Mouse (Mus musculus): ENCODE measurements at regions not wholly inside any gene's neighbourhood (a gene's known extent, or its start where the extent isn't known, plus 50 kb on each side); places are given as distances from the start of the nearest gene placed in this dataset.

DNA sequence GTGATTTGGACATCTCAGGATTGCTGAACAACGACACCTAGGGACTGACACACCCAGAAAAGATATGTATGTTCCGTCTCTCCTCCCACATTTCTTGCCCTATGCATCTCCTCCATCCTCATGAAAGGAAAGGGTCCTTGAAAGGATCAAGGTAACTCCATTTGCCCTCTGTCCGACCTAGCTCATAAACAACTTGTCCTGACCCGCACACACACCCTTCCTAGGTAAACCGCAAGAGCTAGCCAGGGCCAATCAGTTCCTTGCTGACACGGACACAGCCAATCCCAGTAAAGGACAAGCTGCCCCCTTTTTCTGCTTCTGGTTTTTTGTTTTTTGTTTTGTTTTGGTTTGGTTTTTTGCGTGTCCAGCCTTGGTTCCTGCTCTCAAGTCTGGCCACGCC is 118.0 kb downstream of the Atp23 start:
- no peak overlapping the region for H3K4me3 ChIP-seq
- H3K4me1 ChIP-seq (replicated peaks): peaks cover 1% of the 10 kb centered on the region
- no peak overlapping the region for H3K27ac ChIP-seq (replicated peaks)
- WGBS: 93% methylated on average over 8 of the region's 8 CpGs
- H3K36me3 ChIP-seq: no peaks in the 10 kb centered on the region
- no peaks in the 10 kb centered on the region for H3K27me3 ChIP-seq
- H3K9me3 ChIP-seq: no peaks in the 10 kb centered on the region
- H3K4me2 ChIP-seq: no peak overlapping the region
- H3K9ac ChIP-seq: no peak overlapping the region
- ATAC-seq (ENCODE audit: low read depth): no peak

DNA sequence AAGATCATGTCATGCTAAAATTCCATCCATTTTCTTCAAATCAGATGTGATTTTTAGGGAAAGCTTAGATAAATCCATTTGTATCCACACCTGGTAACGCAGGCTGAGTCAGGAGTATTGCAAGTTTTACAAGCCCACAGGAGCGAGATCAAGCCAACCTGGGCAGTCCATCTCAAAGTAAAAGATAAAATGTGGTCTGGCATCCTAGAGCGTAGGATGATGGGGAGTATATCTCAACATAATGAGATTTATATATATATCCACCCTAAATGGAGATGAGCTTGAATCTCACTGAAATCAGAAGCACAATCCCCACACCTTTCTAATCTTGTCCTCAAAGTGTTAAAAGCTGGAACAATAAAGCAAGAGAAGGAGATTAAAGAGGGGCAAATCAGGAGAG is 124.6 kb downstream of the Atp23 start:
- ATAC-seq (ENCODE audit: low read depth): no peak
- Histone ChIP-seq H3K36me3 (no peaks in the 10 kb centered on the region), H3K4me2 (no peak overlapping the region), H3K9ac (no peak overlapping the region), H3K4me3 (no peak overlapping the region), H3K27ac (replicated peaks) (no peak overlapping the region), H3K4me1 (replicated peaks) (no peaks in the 10 kb centered on the region), H3K9me3 (no peaks in the 10 kb centered on the region), H3K27me3 (no peaks in the 10 kb centered on the region)
- 84% methylated on average over 3 of the region's 3 CpGs for WGBS

DNA sequence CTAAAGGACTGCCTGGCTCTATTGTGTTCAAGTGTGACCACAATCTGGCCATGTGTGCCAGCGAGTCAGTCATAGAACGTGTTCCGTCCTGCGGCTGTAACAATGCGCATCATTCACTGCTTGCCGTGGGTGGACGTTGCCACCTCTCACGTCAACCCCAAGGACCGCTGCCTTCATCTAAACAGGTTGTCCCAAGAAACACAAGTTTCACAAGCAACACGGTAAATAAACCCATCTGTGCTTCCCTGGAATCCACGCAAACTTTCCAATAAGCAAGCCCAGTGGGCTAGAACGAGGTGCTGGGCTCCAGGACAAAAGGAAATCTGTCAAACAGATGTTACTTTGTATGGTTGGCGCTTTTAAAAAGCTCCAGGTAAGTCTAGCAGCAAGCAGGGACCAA is 125.2 kb downstream of the Atp23 start:
- H3K36me3 ChIP-seq: no peaks in the 10 kb centered on the region
- no peak overlapping the region for H3K4me2 ChIP-seq
- no peaks in the 10 kb centered on the region for H3K27me3 ChIP-seq
- H3K27ac ChIP-seq (replicated peaks): no peak overlapping the region
- 85% methylated on average over 13 of the region's 13 CpGs for WGBS
- H3K4me1 ChIP-seq (replicated peaks): no peaks in the 10 kb centered on the region
- H3K9me3 ChIP-seq: no peaks in the 10 kb centered on the region
- H3K9ac ChIP-seq: no peak overlapping the region
- ATAC-seq (ENCODE audit: low read depth): no peak
- no peak overlapping the region for H3K4me3 ChIP-seq

DNA sequence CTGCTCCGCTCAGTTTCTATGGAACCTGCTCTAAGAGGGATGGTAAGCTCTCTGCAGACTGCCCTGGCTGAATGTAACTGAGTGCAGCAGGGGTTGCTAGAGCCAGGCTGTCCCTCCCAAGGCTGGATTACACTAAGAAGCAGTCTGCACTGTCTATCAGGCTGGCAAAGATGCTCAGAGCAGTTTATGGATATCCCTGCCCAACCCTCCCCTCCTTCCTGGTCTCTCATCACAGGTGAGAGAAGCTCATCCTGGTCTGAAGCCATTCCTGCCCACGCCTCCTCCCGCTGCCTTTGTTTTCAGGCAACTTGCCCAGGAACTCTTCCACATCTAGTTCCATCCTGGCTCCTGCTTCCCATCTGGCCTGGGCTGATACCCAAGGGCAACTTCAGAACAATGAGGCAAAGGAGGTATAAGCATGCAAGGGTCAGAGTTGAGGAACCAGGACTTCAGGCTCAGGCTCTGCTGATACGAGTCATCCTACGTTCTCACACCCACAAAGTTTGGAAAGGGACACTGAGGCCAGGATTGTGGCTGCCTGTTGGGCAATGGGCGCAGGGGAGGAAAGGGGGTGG is 130.6 kb downstream of the Atp23 start:
- Histone ChIP-seq H3K27ac (replicated peaks) (no peak overlapping the region), H3K9ac (no peak overlapping the region), H3K4me3 (no peak overlapping the region), H3K9me3 (no peaks in the 10 kb centered on the region), H3K27me3 (no peaks in the 10 kb centered on the region), H3K4me2 (no peak overlapping the region), H3K36me3 (no peaks in the 10 kb centered on the region), H3K4me1 (replicated peaks) (no peaks in the 10 kb centered on the region)
- ATAC-seq (ENCODE audit: low read depth): no peak
- WGBS: 88% methylated on average over 6 of the region's 6 CpGs

DNA sequence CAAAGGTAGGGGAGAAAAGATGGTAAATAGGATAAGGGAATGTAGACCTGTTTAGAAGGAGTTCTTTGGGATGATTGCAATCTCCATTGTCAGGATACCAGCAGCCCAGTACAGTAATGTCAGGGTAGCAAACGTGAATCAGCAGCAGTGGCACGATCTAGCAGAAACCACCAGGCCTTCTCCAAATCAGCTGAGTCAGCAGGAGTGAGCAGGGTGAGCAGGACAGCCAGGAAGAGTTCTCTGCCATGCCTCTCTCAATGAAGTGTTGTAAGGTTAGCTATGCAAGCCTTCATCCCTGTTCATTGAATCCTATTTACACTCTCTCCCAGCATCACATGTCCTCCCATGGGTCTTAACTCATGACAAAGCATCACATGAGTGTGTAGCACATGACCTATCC is 135.5 kb downstream of the Atp23 start:
- ATAC-seq (ENCODE audit: low read depth): no peak
- 84% methylated on average over 2 of the region's 2 CpGs for WGBS
- no peaks in the 10 kb centered on the region for H3K36me3 ChIP-seq

DNA sequence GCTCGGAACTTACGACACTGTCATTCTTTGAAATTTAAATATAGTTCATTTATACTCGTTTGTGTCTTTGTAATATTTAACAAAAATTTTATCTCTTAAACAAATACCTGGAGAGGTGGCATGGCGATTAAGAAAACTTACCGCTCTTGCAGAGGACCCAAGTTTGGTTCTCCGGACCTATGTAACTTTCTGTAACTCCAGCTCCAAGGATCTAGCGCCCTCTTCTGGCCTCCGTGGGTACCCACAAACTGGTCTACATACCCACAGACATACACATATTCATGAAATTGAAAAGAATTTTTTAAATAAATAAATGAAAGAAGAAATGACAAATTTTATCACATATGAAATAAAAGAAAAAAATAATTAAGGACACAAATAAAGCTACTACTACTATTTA is 136.4 kb downstream of the Atp23 start:
- Histone ChIP-seq H3K4me3 (no peak overlapping the region), H3K9me3 (no peaks in the 10 kb centered on the region), H3K27ac (replicated peaks) (no peak overlapping the region), H3K27me3 (no peaks in the 10 kb centered on the region), H3K4me2 (no peak overlapping the region), H3K4me1 (replicated peaks) (no peaks in the 10 kb centered on the region), H3K36me3 (no peaks in the 10 kb centered on the region), H3K9ac (no peak overlapping the region)
- no peak for ATAC-seq (ENCODE audit: low read depth)
- 76% methylated on average over 8 of the region's 8 CpGs for WGBS

More for the DNA sequence above, 135.5 kb downstream of the Atp23 start:
- no peaks in the 10 kb centered on the region for H3K27me3 ChIP-seq
- H3K27ac ChIP-seq (replicated peaks): no peak overlapping the region
- no peak overlapping the region for H3K9ac ChIP-seq
- no peaks in the 10 kb centered on the region for H3K4me1 ChIP-seq (replicated peaks)
- H3K4me2 ChIP-seq: no peak overlapping the region
- no peaks in the 10 kb centered on the region for H3K9me3 ChIP-seq
- H3K4me3 ChIP-seq: no peak overlapping the region

DNA sequence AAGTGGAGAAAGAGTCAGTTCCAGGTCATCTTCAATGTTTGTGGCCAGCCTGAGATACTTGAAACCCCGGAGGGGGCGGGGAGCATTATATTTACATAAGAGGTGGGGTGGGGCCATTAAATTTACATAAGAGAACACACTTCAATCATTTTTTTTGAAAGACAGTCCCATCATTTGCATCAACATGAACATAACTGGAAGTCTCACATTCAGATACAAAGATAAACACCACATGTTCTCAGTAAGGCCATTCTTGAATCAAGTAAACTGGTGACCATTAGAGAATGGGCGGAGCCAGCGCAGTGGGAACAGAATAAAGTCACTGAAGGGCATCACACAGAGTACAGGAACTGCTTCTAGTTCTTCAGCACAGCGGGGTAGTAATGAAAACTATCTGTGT is 137.2 kb downstream of the Atp23 start:
- H3K4me1 ChIP-seq (replicated peaks): no peaks in the 10 kb centered on the region
- no peak overlapping the region for H3K9ac ChIP-seq
- 70% methylated on average over 5 of the region's 5 CpGs for WGBS
- no peak overlapping the region for H3K4me2 ChIP-seq
- H3K36me3 ChIP-seq: no peaks in the 10 kb centered on the region
- no peak overlapping the region for H3K27ac ChIP-seq (replicated peaks)
- no peaks in the 10 kb centered on the region for H3K9me3 ChIP-seq
- no peaks in the 10 kb centered on the region for H3K27me3 ChIP-seq
- ATAC-seq (ENCODE audit: low read depth): no peak
- H3K4me3 ChIP-seq: no peak overlapping the region

DNA sequence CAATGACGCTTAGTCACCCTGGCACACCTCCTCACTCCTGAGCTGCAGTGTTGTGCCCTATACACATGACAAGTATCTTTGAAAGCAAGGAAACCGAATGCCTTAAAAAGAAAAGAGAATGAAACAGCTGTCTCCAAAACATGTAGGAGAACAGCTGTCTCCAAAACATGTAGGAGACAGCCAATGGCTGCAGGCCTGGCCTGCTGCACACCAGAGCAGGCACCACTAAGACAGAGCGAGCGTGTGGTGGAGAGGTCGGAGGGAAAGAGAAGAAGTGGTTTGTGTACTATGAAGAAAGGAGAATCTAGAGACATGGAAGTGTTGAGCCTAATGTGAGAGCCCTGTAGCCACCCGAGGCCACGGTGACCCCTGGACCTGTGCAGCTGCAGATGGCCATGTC is 142.5 kb downstream of the Atp23 start:
- Histone ChIP-seq H3K27me3 (peaks cover 3% of the 10 kb centered on the region; the same call in 1 of the 2 replicates), H3K9me3 (no peaks in the 10 kb centered on the region), H3K4me2 (no peak overlapping the region), H3K9ac (no peak overlapping the region), H3K4me1 (replicated peaks) (peaks cover 10% of the 10 kb centered on the region; the same call in 1 of the 2 replicates), H3K27ac (replicated peaks) (no peak overlapping the region), H3K36me3 (no peaks in the 10 kb centered on the region), H3K4me3 (no peak overlapping the region)
- WGBS: 95% methylated on average over 7 of the region's 7 CpGs
- no peak for ATAC-seq (ENCODE audit: low read depth)

DNA sequence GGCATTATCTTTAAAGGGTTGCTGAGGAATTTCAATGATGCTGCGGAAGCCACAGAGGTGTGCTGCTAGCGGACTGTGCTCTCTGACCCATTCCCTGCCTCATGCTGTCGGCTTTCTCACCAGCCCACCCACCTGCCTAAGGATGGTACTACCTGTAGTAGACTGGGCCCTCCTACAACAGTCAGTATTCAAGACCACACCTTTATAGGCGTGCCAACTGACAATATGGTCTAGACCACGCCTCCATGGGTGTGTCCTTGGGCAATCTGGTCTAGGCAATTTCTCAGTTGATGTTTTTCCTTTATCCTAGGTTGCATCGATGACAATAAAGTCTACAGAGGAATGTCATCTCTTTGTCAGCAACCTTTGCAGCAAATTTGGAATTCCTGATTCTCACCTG is 148.0 kb downstream of the Atp23 start:
- peaks cover 3% of the 10 kb centered on the region; the same call in 1 of the 2 replicates for H3K27me3 ChIP-seq
- 84% methylated on average over 6 of the region's 6 CpGs for WGBS
- no peak overlapping the region for H3K4me3 ChIP-seq

DNA sequence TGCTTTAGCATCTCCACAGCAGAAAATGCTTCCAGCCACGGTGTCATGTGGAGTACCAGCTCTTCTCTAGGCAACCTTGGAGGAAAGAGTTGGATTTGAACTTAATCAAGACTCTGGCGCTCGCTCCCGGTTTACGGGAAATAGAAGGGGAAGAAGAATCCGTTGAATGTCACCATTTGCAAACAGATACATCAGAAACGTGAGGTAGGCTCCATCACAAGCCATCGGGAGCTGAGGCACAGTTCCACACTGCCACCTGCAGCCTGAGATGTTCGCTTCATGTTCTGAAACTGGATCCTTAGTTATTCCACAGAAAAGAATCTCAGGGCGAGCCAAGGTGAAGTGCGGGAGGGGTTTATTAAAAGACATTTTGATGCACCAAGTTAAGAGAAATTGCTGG is 148.5 kb downstream of the Atp23 start:
- no peak overlapping the region for H3K27ac ChIP-seq (replicated peaks)
- H3K27me3 ChIP-seq: peaks cover 3% of the 10 kb centered on the region; the same call in 1 of the 2 replicates
- no peak for ATAC-seq (ENCODE audit: low read depth)
- no peak overlapping the region for H3K4me2 ChIP-seq
- H3K9ac ChIP-seq: no peak overlapping the region
- no peaks in the 10 kb centered on the region for H3K36me3 ChIP-seq
- H3K9me3 ChIP-seq: no peaks in the 10 kb centered on the region
- H3K4me1 ChIP-seq (replicated peaks): peaks cover 28% of the 10 kb centered on the region
- 55% methylated on average over 11 of the region's 11 CpGs for WGBS
- no peak overlapping the region for H3K4me3 ChIP-seq

More for the DNA sequence above, 148.0 kb downstream of the Atp23 start:
- H3K9me3 ChIP-seq: no peaks in the 10 kb centered on the region
- no peak overlapping the region for H3K27ac ChIP-seq (replicated peaks)
- no peak overlapping the region for H3K9ac ChIP-seq
- H3K36me3 ChIP-seq: no peaks in the 10 kb centered on the region
- ATAC-seq (ENCODE audit: low read depth): no peak
- H3K4me2 ChIP-seq: no peak overlapping the region
- peaks cover 26% of the 10 kb centered on the region for H3K4me1 ChIP-seq (replicated peaks)

DNA sequence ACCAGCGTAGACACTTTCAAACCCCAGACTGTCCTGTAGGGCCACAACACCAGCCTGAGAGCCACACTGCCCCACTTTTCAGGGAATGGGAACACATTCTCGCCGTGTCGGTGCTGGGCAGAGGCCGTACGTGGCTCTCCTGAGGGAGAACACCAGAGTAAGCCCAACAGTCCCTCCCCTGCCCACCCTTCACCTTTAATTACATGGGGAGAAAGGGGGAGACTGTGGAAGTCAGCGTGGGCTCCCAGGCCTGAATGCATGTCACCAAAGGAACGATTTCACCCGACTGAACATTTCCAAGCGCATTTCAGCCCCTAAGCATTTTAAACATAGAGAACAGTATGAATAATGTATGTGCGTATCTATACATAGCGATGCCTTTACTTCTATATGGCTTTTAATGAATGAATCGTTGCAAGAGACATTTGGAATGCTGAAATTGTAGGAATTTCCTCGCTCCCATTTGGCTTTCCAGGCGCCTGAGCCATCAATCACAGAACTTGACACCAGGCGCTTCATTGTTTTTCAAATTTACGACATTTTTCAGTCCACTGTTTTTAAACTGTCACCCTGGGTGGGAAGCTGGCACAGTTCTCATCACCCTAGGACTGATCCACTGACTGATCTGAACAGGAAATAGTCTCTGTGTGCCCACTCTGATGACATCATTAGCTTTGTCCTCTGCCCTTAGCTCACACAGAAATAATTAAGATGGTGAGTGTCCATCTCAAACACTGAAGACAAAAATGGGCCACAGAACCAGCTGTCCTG is 152.3 kb downstream of the Atp23 start:
- Histone ChIP-seq H3K27ac (replicated peaks) (peak overlapping the region; percentile 3; the same call in 1 of the 2 replicates), H3K9me3 (no peaks in the 10 kb centered on the region), H3K4me3 (no peak overlapping the region), H3K4me2 (peak overlapping the region; percentile 24), H3K27me3 (peaks cover 4% of the 10 kb centered on the region; the same call in 1 of the 2 replicates), H3K4me1 (replicated peaks) (peaks cover 18% of the 10 kb centered on the region), H3K9ac (no peak overlapping the region), H3K36me3 (no peaks in the 10 kb centered on the region)
- ATAC-seq (ENCODE audit: low read depth): peak; percentile 67; the same call in 1 of the 2 replicates
- 20% methylated on average over 17 of the region's 17 CpGs for WGBS

DNA sequence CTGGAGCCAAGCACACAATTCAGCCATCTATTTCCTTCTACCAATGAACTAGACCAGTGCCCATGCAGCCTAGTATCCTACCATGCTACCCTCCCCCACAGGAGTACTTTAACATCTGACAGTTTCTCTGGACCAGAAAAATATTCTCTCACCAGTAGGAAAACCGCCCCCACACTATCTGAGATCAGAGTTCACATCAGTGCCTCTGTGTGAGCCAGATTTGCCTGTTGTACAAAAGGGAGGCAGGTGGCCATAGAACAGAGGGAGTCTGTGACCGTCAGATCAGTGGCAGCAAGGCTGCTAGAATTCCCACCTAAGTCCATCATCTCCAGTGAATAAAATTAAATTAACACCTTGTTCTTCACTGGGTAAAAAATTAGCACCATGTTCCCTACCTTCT is 166.5 kb downstream of the Atp23 start:
- H3K4me1 ChIP-seq (replicated peaks): no peaks in the 10 kb centered on the region
- H3K27me3 ChIP-seq: no peaks in the 10 kb centered on the region
- H3K4me3 ChIP-seq: no peak overlapping the region
- ATAC-seq (ENCODE audit: low read depth): no peak
- H3K36me3 ChIP-seq: no peaks in the 10 kb centered on the region
- no peak overlapping the region for H3K9ac ChIP-seq
- H3K27ac ChIP-seq (replicated peaks): no peak overlapping the region
- no peaks in the 10 kb centered on the region for H3K9me3 ChIP-seq
- 60% methylated on average over 2 of the region's 2 CpGs for WGBS
- H3K4me2 ChIP-seq: no peak overlapping the region

DNA sequence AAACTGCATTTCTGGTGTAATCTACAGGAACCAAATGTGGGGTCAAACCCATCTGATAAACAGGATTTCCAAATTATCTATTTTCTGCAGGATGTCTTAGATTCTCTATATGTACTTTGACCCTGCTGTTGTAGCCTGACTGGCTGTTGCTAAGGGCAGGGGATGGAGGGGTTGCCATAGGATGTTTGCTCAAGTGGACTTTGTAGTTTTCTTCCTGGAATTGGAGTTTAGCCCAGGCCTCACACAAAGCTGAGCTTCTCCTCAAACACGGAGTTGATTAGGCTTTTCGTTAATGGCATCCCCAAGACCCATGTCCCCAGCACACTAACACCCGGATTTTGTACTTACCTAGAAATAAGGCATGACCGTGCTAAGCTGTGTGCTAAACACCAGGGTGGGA is 173.3 kb downstream of the Atp23 start:
- H3K9ac ChIP-seq: no peak overlapping the region

More for the DNA sequence above, 173.3 kb downstream of the Atp23 start:
- Histone ChIP-seq H3K27ac (replicated peaks) (no peak overlapping the region), H3K36me3 (no peaks in the 10 kb centered on the region), H3K4me2 (no peak overlapping the region), H3K4me3 (no peak overlapping the region), H3K27me3 (no peaks in the 10 kb centered on the region), H3K9me3 (no peaks in the 10 kb centered on the region), H3K4me1 (replicated peaks) (no peaks in the 10 kb centered on the region)
- WGBS: 89% methylated on average over 4 of the region's 4 CpGs
- ATAC-seq (ENCODE audit: low read depth): no peak

All from neural tube, embryonic 13.5 days (tissue).